Mouse (Mus musculus) lung, postnatal 14 days (tissue): ENCODE measurements around the gene Apaf1.

Experiments
- DNase-seq: peaks from one replicate; pipeline ENCODE4 v3.0.0; 2021

Apaf1 gene

DNA sequence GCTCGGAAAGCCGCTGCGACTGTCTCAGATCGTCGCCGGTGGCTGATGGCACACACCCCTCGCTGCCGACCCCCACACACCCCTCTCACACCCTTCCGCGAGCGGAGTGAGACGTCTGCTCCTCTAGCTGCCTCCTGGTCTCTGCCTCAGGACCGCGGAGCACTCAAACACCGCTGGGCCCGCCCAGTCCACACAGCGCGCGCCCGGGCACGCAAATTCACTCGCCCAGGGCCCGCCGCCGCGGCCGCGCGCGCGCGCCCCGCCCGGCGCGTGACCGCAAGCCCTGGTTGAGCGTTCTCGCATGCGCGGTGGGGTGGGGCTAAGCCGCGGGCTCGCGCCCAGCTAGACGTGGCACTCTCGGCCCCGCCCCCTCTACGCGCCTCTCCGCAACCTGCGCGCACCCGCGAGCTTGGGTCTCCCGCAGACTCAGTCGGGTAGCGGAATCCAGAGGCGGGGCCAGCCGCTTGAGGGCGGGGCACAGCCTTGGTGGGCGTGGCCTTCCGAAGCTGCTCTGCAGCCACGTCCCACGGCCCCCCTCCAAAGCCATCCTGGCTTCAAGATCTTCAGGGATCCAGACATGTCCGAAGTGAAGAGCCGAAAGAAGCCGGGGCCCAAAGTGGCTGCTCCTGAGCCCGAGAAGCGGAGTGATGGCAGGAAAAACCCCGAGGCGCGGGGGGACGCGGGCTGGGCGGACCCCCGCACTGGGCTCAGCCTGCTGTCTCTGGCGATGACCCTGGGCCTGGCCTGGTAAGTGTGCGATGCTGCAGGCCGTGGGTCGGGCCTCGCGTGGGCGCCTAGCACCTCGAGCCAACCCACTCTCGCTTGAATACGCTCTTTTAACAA lies at the start of gene Apaf1, which contains the start of gene Ikbip:
Apaf1 (minus strand) TSS at position 221 of the 843 bp plus-strand sequence.
Ikbip (plus strand) TSS at position 391 of the 843 bp plus-strand sequence.
- peak; percentile 100 for DNase-seq

DNA sequence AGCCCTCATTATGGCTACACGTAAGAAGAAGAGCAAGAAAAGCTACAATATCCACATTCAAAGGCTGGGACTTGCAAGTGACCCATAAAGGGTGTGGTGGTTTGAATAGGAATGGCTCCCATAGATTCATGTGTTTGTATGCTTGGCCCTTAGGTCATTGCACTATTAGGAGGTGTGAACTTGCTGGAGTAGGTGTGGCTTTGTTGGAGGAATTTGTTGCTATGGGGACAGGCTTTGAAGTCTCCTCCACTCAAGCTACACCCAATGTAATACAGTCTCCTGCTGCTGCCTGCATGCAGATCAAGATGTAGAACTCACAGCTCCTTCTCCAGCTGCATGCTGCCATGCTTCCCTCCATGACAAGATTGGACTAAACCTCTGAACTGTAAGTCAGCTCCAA lies 49.0 kb upstream of the Apaf1 start:
- no peak for DNase-seq

DNA sequence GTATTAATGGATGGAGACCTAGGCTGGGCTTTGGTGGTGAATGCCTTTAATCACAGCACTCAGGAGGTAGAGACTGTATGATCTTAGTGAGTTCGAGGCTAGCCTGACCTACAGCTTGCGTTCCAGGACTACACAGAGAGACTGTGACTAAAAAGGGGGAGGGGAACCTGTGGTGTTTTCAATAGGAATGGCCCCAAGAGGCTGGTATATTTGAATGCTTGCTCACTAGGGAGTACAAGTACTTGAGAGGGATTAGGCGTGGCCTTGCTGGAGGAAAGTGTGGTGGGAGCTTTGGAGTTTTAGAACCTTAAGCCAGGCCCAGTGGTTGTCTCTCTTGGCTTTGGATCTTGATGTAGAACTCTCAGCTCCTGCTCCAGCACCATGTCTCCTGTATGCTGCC lies 48.2 kb upstream of the Apaf1 start:
- DNase-seq: no peak

DNA sequence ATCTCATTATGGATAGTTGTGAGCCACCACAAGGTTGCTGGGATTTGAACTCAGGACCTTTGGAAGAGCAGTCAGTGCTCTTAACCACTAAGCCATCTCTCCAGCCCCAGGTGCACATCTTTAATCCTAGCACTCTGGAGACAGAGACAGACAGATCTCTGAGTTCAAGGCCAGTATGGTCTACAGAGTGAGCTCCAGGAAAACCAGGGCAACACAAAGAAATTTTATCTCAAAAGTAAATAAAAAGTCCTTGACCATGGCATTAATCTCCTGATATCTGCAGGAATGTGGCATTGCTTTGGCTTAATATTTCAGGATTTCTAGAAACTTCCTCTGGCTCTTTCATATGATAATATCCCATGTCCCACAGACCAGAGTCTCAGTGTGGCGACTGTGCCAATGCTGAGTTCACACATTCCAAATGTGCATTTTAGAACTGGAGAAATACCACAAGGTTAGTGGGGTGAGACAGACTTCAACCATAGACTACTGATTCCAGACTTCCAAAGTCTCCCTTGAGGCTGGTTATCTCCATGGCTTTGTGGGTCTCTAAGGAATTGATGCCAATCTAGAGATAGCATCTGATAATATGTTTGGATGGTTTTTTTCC lies 46.1 kb upstream of the Apaf1 start:
- DNase-seq: no peak

DNA sequence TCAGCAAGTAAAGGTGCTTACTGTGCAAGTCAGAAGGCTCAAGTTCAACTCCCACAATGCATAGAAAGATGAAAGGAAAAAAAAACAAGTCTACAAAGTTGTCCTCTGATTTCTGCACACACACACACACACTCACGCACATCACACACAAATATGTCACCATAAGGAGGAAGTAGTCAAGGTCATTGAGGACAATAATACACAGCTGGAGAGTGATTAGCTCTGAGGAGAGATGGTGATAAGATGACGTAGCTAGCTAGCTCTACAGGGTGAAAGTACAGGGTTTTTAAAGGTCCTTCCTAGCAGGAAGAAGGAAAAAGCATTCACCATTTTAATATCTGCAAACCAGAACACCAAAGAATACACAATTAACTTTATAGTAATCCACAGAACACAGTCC lies 44.8 kb upstream of the Apaf1 start:
- no peak for DNase-seq

DNA sequence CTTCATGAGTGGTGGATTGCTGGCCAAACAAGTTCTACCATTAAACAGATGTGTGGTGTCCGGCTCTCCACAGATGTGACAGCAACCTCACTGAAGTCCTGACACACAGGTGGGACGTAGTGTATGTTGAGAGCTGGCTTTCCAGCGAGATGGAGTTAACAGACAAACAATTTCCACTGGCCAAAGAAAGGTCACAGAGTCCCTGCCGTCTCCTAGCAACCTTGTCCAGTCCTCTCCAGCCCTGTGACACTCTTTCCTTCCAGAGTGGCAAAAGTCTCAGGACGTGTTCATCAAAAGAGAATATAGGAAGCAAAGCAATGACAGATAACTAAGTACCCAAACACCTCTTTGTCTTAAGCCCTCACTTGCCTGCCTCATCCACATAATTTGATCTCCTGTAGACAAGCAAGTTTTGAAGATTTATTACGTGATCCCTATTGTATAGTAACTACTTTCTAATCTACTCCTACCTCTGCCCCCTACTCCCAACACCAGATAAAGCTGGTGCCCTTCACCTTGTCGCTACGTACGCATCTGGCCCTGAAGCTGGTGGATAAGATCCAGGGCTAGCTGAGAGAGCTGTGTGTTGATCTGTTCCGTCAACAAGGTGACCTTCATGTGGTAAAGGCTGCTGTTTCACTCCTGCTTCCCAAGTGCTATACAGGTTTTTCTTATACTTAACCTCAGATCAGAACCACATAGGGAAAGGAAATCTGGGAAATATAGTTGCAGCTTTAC lies 44.2 kb upstream of the Apaf1 start:
- DNase-seq: no peak

DNA sequence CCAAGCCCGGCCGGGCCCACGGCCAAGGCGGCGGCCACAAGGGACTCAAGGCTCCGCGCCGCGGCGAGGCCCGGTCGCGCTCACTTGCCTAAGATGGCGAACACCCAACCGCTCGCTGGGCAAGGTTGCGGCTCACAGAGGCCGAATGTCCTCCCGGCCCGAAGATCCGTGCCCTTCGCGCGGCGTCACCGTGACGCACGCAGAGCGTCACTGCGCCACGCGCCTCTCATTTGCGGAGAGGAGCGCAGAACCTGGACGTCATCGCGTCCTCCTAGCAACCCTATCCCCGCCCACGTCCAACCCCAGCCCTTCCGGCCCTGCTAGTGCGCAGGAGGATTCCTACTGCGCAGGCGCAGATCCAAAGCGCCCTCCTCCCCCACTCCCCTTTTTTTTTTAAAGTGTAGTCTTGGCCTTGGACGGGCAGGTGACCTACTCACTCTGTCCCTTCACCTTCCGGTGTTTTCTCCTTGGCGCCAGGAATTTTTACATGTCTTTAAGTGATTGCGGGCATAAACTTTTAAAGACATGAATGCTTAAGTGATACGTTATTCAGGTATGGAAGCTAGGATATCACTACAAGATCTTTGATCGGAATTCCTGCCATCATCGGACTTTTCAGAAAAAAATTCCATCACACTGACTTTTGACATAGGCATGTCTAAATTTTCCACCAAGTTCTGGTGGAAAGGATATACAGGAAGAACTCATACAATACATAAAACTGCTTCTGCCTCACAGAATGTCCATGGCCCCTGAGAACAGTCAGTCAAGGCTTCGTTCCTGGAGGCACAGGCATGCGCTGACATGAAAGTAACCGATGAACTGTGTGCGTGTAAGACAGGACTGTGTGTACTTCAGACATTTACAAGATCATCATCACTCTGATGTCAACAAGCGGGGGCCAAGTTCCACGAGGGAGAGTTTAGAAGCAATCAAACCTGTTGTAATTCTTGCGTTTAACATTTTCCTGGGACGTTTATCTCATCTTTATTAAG lies 41.6 kb upstream of the Apaf1 start, which contains the start of gene Slc25a3:
Slc25a3 (minus strand) TSS at position 232 of the 995 bp plus-strand sequence.
- DNase-seq: peak; percentile 98

DNA sequence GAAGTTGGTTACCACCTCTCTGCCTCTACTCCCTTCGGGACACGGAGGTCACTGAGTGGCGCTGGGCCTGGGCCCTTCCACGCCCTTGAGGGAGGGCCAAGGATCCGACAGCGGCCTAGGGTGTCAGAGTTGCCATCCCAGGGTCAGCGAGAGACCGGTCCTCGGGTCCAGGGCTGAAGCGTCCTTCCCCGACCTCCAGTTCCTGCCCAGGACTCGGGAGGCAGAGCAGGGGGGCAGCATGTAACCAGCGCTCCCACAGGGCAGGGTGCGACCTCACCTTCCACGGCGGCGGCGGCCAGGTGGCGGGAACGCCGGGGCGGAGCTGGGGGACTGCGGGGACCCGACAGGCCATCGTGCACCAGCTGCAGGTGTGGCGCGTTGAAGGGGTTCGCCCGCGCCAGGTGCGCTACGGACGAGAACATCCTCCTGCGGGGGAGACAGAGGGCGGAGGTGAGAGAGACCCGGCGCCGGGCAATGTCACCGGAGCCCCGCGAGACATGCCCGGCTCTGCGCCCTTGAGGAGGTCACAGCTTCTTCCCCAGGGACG lies 40.8 kb upstream of the Apaf1 start:
- DNase-seq: peak; percentile 50

DNA sequence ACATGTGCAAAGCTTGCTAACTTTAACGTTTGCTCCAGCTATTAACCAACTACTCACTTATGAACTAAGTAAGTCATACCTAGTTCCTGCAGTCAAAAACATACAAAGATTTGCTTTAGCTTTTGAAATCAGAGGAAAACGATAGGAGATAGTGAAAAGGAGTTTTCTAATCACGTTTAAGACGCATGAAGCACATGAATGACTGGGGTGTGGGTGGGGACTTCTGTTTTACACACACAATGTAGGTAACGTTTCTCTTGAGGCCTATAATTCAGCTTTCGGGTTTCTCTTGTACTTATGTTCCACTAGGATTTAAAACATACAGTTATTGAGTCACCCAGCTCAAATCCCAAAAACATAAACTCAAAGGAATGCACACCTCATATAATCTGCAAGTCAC lies 40.1 kb upstream of the Apaf1 start:
- no peak for DNase-seq

DNA sequence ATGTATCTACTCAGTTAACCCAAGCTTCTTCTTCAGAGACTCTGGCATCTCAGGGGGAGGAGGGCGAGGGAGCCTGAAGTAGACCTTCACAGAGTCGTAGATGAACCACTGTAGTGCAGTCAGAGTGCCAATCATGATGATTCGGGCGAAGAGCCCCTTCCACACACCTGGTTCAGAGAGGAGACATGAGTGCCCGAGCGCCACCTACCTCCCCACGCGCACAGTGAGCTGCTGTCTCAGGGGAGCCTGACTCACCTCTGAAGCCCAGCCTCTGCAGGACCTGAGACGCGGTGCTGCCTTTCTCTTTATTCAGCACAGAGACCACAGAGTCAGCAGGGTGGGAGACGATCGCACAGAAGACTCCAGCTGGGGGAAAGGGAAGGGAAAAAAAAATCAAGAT lies 34.4 kb upstream of the Apaf1 start:
- DNase-seq: no peak

DNA sequence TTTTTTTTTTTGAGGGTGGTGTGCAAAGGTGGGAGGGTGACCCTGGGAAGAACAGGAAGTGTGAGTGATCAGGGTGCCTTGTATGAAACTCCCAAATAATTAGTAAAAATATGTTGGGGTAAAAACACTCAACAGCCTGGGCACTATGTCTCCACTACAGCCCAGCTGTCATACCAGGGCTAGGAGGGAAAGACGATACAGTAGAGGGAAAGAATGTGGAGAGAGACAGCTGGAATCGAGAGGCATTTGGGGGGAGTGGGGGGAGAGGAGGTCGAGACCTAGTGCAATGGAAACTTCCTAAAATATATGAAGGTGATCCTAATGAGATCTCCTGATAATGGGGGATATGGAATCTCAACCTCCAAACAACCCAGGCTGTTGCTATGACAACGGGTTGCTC lies 27.3 kb upstream of the Apaf1 start:
- DNase-seq: no peak

DNA sequence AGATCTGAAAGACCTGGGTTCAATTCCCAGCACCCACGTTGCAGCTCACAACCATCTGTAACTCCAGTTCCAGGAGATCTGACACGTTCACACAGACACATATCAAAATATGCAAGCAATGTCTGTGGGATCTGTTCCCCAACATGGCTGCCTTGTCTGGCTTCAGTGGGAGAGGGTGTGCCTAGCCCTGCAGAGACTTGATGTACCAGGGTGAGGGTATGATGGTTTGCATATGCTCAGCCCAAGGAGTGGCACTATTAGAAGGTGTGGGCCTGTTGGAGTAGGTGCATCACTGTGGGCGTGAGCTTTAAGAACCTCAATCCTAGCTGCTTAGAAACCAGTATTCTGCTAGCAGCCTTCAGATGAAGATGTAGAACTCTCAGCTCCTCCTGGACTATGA lies 23.4 kb upstream of the Apaf1 start:
- DNase-seq: no peak

DNA sequence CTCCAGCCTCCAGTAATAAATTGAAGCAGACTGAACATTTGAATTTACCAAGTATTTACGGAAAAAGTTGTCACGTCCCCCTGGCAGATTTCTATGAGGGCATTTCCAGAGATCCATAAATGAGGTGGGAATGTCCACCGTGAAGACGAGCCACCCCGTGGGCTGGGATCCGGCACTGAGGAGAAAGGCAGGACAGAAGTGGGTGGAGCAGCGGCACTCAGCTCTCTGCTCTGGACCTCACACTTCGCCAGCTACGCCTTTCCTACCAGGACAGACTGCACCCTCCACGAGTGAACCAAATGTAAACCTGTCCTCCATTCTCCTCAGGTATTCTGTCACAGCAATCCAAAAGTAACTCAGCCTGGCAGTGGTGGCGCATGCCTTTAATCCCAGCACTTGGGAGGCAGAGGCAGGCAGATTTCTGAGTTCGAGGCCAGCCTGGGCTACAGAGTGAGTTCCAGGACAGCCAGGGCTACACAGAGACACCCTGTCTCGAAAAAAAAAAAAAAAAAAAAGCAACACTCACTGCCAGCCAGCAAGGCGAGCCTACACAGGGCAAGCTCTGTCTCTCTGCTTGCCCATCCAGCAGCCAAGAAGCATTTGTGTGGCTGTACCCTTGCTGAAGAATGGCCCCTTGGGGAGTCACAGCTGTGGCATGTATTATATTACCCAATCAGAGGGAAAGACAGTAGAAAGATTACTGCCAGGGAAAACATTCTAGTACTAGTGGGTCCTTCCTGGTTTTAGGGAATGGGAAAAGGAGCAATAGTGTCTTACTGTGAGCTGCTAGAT lies 20.4 kb upstream of the Apaf1 start:
- no peak for DNase-seq

DNA sequence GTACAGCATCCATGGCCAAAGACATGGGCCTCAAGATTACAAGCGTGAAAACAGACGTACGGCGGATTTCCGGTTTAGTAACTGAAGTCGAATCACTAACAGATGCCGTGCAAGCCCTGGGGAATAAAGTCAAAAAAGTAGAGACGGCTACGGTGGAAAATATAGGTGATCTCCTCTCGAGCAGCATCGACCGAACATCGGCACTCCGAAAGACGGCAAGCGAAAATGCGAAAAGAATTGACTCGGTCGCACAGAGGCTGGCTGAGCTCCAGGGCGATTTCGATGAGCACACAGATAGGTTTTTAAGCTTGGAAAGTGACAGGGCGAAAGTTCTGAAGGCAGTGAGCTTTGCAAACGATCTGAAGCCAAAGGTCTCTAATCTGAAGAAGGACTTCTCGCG lies 19.4 kb upstream of the Apaf1 start:
- DNase-seq: no peak

DNA sequence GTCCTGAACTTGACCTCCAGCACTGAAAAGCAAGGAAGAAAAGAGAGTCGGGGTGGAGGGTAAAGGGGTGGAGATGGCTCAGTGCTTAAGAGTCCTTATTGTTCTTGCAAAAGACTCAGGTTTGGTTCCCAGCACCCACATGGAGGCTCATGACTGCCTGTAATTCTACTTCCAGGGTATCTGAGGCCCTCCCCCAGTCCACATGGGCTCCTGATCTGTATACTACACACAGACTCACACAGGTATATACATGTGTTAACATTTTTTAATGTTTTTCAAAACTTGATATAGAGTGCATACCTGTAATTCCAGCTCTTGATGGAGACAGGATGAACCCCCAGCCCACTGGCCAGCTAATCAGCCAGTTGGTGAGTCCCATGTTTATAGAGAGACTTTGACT lies 17.5 kb upstream of the Apaf1 start:
- DNase-seq: no peak

DNA sequence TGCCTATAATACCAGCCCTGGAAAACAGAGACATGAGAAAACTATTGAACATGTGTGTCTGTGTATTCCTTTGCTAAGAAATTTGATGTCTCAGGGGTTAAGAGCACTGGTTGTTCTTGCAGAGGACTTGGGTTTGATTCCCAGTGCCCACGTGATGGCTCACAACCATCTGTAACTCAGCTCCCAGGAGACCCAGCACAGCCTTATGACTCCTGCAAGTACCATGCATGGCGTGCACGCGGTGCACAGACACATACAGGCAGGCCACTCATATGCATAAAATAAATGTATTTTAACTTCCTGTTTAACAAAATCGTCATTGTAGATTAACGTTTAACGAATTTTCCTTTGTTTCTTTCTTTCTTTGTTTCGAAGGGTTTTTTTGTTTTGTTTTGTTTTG lies 15.5 kb upstream of the Apaf1 start:
- no peak for DNase-seq

DNA sequence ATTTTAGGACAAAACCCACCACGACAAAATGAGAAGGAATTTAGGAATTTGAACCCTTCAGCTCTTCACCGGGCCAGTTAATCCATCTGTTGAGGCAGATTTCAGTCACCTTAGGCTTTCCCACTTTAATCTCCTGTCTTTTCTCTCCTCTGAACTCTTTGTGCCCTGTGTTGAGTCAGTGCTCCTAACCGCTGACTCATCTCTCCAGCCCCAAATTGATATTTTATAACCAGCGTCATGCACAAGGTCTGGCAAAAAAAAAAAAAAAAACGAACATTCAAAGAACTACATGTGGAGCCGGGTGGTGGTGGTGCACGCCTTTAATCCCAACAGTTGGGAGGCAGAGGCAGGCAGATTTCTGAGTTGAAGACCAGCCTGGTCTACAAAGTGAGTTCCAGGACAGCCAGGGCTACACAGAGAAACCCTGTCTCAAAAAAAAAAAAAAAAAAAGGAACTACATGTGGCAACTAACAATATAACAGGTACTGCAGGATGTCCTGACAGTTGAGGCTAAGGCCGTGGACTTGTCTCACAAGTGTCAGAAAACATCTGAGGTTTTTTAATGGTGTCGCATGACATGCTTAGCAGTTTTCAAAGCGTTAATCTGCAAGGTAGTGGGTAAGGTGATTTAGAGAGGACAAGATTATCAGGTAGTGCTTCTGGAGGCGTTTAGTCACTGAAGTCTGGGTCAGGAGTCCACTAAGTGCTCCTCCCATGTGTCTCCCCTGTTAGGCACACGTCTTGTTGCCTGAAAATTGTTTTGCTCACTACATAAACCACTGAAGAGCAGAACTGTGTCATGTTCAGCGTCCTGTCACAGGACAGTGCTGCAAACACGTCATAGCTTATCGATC lies 11.9 kb upstream of the Apaf1 start:
- DNase-seq: no peak

DNA sequence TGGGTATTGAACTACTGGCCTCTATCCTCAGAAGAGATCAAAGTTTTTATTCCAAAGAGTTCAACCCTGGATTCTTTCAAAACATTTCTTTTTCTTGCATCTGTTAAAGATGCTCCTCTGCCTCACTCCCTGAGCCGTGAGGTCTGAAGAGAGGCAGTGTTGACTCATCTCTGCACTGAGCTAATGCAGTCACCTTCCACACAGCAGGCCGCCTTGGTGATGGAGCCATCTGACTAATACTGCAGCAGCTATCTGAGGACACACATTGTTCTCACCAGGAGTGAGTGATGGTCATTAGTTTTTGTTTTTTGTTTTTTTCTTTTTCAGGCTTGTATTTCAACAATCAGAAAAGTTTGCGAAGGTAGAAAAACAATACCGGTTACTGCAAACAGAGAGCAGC lies 10.2 kb upstream of the Apaf1 start:
- no peak for DNase-seq

DNA sequence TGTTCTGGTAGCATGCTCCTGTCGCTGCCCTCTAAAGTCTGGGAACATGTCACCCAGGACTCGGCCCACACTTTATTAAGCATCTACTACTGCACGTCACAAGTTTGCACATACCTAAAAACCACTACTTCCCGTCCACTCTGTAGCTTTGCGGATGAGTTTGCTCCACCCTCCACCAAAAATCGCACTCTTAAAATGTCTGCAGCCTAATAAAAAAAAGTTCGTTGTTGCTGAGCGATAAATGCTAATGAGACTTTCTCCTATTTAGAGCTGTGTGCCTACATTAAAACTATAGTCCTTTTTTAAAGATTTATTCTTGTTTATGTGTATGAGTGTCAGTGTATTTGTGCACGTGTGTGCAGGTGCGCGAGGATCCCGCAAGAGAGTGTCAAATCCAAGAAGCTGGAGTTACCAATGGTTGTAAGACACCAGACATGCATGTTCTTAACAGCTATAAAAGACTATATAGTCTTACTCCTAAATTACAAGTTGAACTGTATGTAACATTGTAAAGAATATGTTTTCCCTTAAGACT lies 890 bp upstream of the Apaf1 start:
- no peak for DNase-seq

DNA sequence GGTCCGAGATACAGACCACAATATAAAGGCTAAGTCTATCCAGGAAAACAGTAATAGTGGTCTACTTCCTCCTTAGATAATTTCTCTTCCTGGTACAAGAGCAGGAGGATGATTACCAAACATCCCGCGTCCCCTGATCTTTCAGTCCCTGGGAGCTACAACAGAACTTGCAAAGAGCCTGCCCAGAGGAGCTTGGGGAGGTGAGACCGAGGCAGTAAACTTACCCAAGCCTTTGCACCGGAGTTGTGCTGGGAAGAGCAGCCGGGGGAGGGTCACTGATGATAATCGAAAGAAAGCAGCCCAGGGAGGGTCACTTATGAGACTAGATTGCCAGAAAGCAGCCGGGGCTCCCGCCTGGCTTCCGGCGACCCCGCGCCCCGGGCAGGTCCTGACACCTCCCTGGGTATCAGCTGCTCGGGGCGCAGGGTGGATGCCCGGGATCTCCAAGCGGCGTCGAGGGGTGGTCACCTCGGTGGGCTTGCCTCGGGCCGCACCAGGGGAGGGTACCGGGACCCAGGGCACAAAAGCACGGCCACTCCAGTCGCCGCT lies 537 bp downstream of the Apaf1 start:
- DNase-seq: peak; percentile 39
